Mouse (Mus musculus): ENCODE data around the gene Vmn1r85. TPM values are rescaled to one million over a fixed set of nuclear protein-coding genes. Genes with fewer than 3 reads are reported as not detected.
A peak's percentile ranks its signal among the peaks of the same experiment; 100 is the strongest.

Gene Vmn1r85
- polyA plus RNA-seq, 1 experiment = not detected

DNA sequence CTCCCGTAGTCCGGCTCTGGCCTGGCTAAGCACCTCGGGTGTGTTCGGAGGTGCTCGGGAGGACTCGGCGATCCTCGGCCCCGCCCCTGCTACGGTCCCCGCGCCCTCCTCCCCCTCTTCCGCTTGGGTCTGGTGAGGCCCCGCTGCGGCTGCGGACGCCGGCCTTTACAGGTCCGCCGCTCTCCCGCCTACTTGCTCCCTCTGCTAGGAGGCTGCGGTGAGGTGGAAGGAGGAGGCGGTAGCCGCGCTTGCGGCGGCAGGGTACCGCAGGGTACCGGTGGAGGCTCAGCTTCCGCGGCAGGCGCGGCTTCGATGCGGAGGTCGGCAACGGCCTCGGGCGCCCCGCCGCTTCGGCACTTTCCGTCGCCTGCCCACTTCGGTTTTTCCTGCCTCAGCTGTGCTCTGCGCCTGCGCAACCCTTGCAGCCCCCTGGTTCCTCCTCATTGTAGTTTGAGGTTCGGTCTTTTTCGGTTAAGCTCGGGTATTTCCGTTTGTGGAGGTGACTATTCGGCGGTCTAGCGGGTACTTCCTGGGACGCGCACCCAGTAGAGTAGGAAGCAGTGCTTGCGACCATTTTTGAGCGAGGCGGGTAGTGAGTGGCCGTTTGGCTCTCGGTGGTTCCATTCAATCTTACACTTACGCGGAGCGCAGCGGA lies 56.9 kb downstream of the Vmn1r85 start, which contains the start of gene Ube2m:
Gene Ube2m (minus strand): TSS at position 375 of the 655 bp plus-strand sequence.
- peak; percentile 85; the same call in 1 of the 2 replicates for TF ChIP-seq POLR2A (IDR thresholded peaks at IDR 0.05; ENCODE audit: borderline replicate concordance, insufficient read depth, low read length)
- no peak for TF ChIP-seq CTCF (IDR thresholded peaks at IDR 0.05; ENCODE audit: borderline replicate concordance, insufficient read depth, low read depth, low read length)
- DNase-seq = peak; percentile 98 to 100
- Histone ChIP-seq H3K27ac (ENCODE audit: insufficient read depth, low read length) (peak within 1 kb of the TSS; percentile 99), H3K4me1 (ENCODE audit: control insufficient read depth, insufficient read depth, low read length) (peaks cover 14% of the 10 kb centered on the region), H3K4me3 (replicated peaks; ENCODE audit: insufficient read depth, low read depth, low read length) (peak within 1 kb of the TSS; percentile 88), H3K27me3 (ENCODE audit: control insufficient read depth, insufficient read depth, low read length) (no peaks in the 10 kb centered on the region)
- WGBS = under 1% methylated on average over 64 of the region's 65 CpGs

- H3K27me3 ChIP-seq (ENCODE audit: control insufficient read depth, insufficient read depth, low read length) = no peaks in the 10 kb centered on the region
- 1% methylated on average over 32 of the region's 33 CpGs for WGBS
- H3K4me1 ChIP-seq (ENCODE audit: control insufficient read depth, insufficient read depth, low read length) = peaks cover 7% of the 10 kb centered on the region
- no peak for TF ChIP-seq POLR2A (IDR thresholded peaks at IDR 0.05; ENCODE audit: borderline replicate concordance, insufficient read depth, low read length)
- no peak for TF ChIP-seq CTCF (IDR thresholded peaks at IDR 0.05; ENCODE audit: borderline replicate concordance, insufficient read depth, low read depth, low read length)
- H3K4me3 ChIP-seq (replicated peaks; ENCODE audit: insufficient read depth, low read depth, low read length) = peak overlapping the region; percentile 88
- peak in 1 of 2 experiments; percentile 59 for DNase-seq
- peak overlapping the region; percentile 58 for H3K27ac ChIP-seq (ENCODE audit: insufficient read depth, low read length)
Observed at GRCm38 (mm10) chr7:13037366-13037765, 57.6 kb downstream of the Vmn1r85 start.

DNA sequence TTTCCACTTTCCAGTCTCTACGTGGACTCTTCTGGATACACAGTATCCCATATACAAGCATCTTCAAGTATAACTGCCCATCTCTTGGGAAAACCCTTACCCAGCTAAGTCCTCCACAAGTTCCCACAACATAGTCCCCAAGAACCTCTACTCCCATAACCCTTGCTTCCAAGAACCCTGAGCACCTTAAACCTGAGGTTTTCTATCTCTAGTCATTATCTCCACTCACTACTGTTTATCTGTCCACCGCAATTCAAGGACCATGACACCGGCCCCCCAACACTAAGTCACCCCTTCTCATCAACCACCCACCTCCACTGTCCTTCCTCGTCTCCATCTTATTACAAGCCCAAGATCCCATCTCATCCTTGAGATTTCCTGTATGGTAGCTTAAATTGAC lies 58.2 kb downstream of the Vmn1r85 start:
- peak in 1 of 2 experiments; percentile 10 for DNase-seq
- Histone ChIP-seq H3K27me3 (ENCODE audit: control insufficient read depth, insufficient read depth, low read length) (no peaks in the 10 kb centered on the region), H3K4me1 (ENCODE audit: control insufficient read depth, insufficient read depth, low read length) (peaks cover 7% of the 10 kb centered on the region), H3K4me3 (replicated peaks; ENCODE audit: insufficient read depth, low read depth, low read length) (peak overlapping the region; percentile 88), H3K27ac (ENCODE audit: insufficient read depth, low read length) (no peak overlapping the region)
- TF ChIP-seq CTCF (IDR thresholded peaks at IDR 0.05; ENCODE audit: borderline replicate concordance, insufficient read depth, low read depth, low read length) = no peak
- TF ChIP-seq POLR2A (IDR thresholded peaks at IDR 0.05; ENCODE audit: borderline replicate concordance, insufficient read depth, low read length) = no peak
- 34% methylated on average over 4 of the region's 4 CpGs for WGBS

- TF ChIP-seq POLR2A (IDR thresholded peaks at IDR 0.05; ENCODE audit: borderline replicate concordance, insufficient read depth, low read length) = no peak
- no peak for TF ChIP-seq CTCF (IDR thresholded peaks at IDR 0.05; ENCODE audit: borderline replicate concordance, insufficient read depth, low read depth, low read length)
- H3K4me1 ChIP-seq (ENCODE audit: control insufficient read depth, insufficient read depth, low read length) = peaks cover 7% of the 10 kb centered on the region
- WGBS = 68% methylated on average over 17 of the region's 17 CpGs
Observed at GRCm38 (mm10) chr7:13035211-13035855, 59.6 kb downstream of the Vmn1r85 start.

DNA sequence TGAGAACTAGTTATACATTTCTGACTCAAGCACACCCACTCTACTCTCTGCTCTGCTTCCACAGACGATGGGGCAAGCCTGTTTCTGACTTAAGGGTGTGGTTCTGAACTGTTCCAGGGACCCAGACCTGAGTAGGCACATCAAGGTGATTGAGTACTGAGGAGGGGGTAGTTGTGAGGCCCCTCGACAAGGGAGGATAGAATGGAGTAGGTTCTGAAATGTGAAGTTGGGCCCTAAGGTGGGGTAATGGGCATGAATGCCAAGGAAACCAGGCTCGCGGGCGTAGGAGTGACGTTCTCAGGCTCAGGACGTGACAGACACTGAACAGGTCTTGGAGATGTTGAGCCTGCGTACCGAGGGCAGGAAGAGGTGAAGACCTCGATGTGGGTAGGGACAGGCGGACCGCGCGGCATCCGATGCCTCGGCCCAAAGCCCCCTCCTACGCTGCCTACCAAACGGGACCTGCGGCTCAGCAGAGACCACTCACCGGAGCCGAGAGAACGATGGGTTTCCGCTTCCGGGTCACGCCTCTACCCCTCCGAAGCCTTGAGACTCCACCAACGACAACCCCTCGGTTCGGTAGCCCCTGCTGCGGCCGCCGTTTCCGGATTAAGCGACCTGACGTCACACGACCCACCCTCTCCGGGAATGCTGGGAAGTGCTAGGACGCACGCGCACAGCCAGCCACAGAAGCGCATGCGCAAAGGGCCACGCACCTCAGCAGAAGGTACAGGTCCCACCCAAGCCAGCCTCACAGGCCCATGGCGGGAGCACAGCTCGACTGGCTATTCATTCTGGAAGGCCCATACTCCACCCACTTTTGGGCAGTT lies 60.6 kb downstream of the Vmn1r85 start, which contains the start of gene Chmp2a:
Gene Chmp2a (minus strand): TSS at position 660 of the 830 bp plus-strand sequence.
- Histone ChIP-seq H3K27me3 (ENCODE audit: control insufficient read depth, insufficient read depth, low read length) (no peaks in the 10 kb centered on the region), H3K4me1 (ENCODE audit: control insufficient read depth, insufficient read depth, low read length) (peaks cover 7% of the 10 kb centered on the region), H3K4me3 (replicated peaks; ENCODE audit: insufficient read depth, low read depth, low read length) (peak within 1 kb of the TSS; percentile 90), H3K27ac (ENCODE audit: insufficient read depth, low read length) (peak within 1 kb of the TSS; percentile 81)
- TF ChIP-seq POLR2A (IDR thresholded peaks at IDR 0.05; ENCODE audit: borderline replicate concordance, insufficient read depth, low read length) (peak; percentile 89), CTCF (IDR thresholded peaks at IDR 0.05; ENCODE audit: borderline replicate concordance, insufficient read depth, low read depth, low read length) (no peak)
- whole genome bisulfite sequencing = under 1% methylated on average over 45 of the region's 45 CpGs
- DNase-seq = peak; percentile 97 to 98

More at GRCm38 (mm10) chr7:13035211-13035855, 59.6 kb downstream of the Vmn1r85 start:
- peak overlapping the region; percentile 90 for H3K4me3 ChIP-seq (replicated peaks; ENCODE audit: insufficient read depth, low read depth, low read length)
- H3K27me3 ChIP-seq (ENCODE audit: control insufficient read depth, insufficient read depth, low read length) = no peaks in the 10 kb centered on the region
- H3K27ac ChIP-seq (ENCODE audit: insufficient read depth, low read length) = 0 out of 2 replicates have a peak overlapping the region, but pooled peaks have one; percentile 4
- DNase-seq = peak in 1 of 2 experiments; percentile 48

DNA sequence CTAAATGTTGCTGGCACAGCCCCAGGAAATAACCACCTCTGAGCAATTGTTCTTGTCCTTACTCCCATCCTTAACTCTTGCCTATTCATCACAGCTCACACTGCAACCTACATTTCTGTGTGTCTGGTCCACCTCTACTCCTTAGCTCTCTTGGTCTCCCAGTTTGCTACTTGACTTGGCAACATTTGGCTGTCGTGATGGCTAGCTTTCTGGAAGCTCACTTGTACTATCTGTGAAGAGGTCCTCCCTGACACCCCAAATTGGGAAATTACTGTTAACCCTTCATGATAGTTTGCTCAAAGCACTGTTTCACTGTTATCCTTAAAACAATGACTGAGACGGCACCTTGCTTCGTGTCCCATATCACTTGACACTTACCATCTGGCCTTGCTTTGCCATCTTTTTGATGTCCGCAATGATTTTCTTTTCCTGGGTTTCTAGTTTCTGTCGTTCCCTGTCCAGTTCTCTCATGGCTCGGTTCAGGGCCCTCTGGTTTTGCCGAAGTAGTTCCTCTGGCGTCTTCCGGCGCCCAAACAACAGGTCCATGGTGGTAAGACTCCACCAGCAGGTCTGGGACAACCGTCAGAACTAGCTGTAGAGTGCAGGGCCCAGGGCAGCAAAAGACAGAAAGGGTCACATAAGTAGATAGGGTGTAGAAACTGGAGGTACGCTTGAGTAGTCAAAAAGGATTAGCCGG lies 61.4 kb downstream of the Vmn1r85 start:
- 39% methylated on average over 13 of the region's 13 CpGs for WGBS
- H3K27ac ChIP-seq (ENCODE audit: insufficient read depth, low read length) = peak overlapping the region; percentile 81; the same call in 1 of the 2 replicates
- peaks cover 3% of the 10 kb centered on the region for H3K4me1 ChIP-seq (ENCODE audit: control insufficient read depth, insufficient read depth, low read length)
- no peaks in the 10 kb centered on the region for H3K27me3 ChIP-seq (ENCODE audit: control insufficient read depth, insufficient read depth, low read length)
- H3K4me3 ChIP-seq (replicated peaks; ENCODE audit: insufficient read depth, low read depth, low read length) = peak overlapping the region; percentile 90
- peak in 1 of 2 experiments; percentile 24 for DNase-seq
- TF ChIP-seq CTCF (IDR thresholded peaks at IDR 0.05; ENCODE audit: borderline replicate concordance, insufficient read depth, low read depth, low read length) (no peak), POLR2A (IDR thresholded peaks at IDR 0.05; ENCODE audit: borderline replicate concordance, insufficient read depth, low read length) (no peak)

Other genes with a start within 250 kb of the Vmn1r85 start
- 5.6 and 6.1 TPM in 2 replicates for gene Zfp128, start 214.0 kb downstream of the Vmn1r85 start, polyA plus RNA-seq (2012; rRNA removed)
- 13.1 and 14.0 TPM in 2 replicates for gene Zscan22, start 197.4 kb downstream of the Vmn1r85 start, polyA plus RNA-seq (2012; rRNA removed)
- 670 and 700 TPM in 2 replicates for gene Rps5, start 172.9 kb downstream of the Vmn1r85 start, polyA plus RNA-seq (2012; rRNA removed)
- 2.6 and 3.5 TPM in 2 replicates for gene Rnf225, start 167.8 kb downstream of the Vmn1r85 start, polyA plus RNA-seq (2012; rRNA removed)
- gene Zfp324, start 129.3 kb downstream of the Vmn1r85 start, polyA plus RNA-seq (2012; rRNA removed) = 5.8 and 6.2 TPM in 2 replicates
- gene Zfp446, start 117.3 kb downstream of the Vmn1r85 start, polyA plus RNA-seq (2012; rRNA removed) = 13.8 and 16.0 TPM in 2 replicates
- 1.7 and 2.1 TPM in 2 replicates for gene Slc27a5, start 97.0 kb downstream of the Vmn1r85 start, polyA plus RNA-seq (2012; rRNA removed)
- gene Trim28, start 96.1 kb downstream of the Vmn1r85 start, polyA plus RNA-seq (2012; rRNA removed) = 250 and 266 TPM in 2 replicates
- 31.9 and 33.5 TPM in 2 replicates for gene Zbtb45, start 85.1 kb downstream of the Vmn1r85 start, polyA plus RNA-seq (2012; rRNA removed)
- 258 and 264 TPM in 2 replicates for gene Chmp2a, start 60.4 kb downstream of the Vmn1r85 start, polyA plus RNA-seq (2012; rRNA removed)
- 376 and 405 TPM in 2 replicates for gene Ube2m, start 56.9 kb downstream of the Vmn1r85 start, polyA plus RNA-seq (2012; rRNA removed)
- 4.6 TPM in 2 replicates for gene Mzf1, start 40.4 kb downstream of the Vmn1r85 start, polyA plus RNA-seq (2012; rRNA removed)
- not detected in 2 replicates for gene Vmn1r86, start 24.7 kb upstream of the Vmn1r85 start, polyA plus RNA-seq (2012; rRNA removed)
- not detected in 2 replicates for gene Vmn1r87, start 45.0 kb upstream of the Vmn1r85 start, polyA plus RNA-seq (2012; rRNA removed)
- gene Vmn1r88, start 64.4 kb upstream of the Vmn1r85 start, polyA plus RNA-seq (2012; rRNA removed) = not detected in 2 replicates
- not detected in 2 replicates for gene Vmn1r89, start 117.8 kb upstream of the Vmn1r85 start, polyA plus RNA-seq (2012; rRNA removed)
- 12.6 and 13.4 TPM in 2 replicates for gene Lig1, start 182.1 kb upstream of the Vmn1r85 start, polyA plus RNA-seq (2012; rRNA removed)
- 11.0 and 11.3 TPM in 2 replicates for gene Zswim9, start 183.5 kb upstream of the Vmn1r85 start, polyA plus RNA-seq (2012; rRNA removed)
- 0.46 and 0.82 TPM in 2 replicates for gene Pla2g4c, start 229.5 kb upstream of the Vmn1r85 start, polyA plus RNA-seq (2012; rRNA removed)

Data from cerebellum, adult 2 months (tissue).